Mouse (Mus musculus): ENCODE data around the gene N6amt1. TPM values are rescaled to one million over a fixed set of nuclear protein-coding genes. Genes with fewer than 3 reads are reported as not detected.

The N6amt1 gene
- total RNA-seq, 1 experiment, result 9.3 TPM

DNA sequence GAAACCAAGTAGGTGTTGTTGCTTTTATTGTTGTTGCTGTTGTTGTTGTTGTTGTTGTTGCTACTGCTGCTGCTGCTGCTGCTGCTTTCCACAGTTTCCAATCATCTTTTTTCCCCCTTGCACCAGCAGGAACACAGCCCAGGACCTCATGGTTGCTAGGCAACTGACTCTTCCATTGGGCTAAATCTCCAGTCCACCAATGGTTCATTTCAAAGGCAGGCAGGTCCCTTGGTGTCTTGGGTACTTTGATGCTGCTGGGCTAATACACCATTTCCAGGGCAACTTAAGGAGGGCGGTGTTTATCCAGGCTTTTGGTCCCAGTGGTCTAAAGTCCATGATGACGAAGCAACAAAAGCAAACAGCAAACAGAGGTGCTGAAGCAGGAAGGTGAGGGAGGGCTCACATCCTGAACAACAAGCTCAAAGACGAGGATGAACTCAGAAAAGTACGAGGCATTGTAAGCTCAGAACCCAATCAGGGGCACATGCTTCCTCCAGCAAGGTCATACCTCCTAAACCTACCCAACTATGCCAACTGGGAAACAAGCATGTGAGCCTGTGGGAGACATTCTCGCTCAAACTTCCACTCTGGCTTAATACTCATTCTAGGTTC is 35.7 kb upstream of the N6amt1 start:
- DNase-seq (ENCODE audit: low read depth, low spot score), result no peak
- no peaks in the 10 kb centered on the region for H3K4me1 ChIP-seq (ENCODE audit: control insufficient read depth in 2 of 2, insufficient read depth in 2 of 2, low read length in 2 of 2, poor library complexity in 1 of 2)
- no peaks in the 10 kb centered on the region for H3K9me3 ChIP-seq (ENCODE audit: control insufficient read depth, insufficient read depth, low read depth, low read length)
- no peaks in the 10 kb centered on the region for H3K36me3 ChIP-seq (ENCODE audit: control insufficient read depth, insufficient read depth, low read length, poor library complexity, severe bottlenecking)
- no peak overlapping the region for H3K9ac ChIP-seq (ENCODE audit: insufficient read depth, low read depth, low read length, poor library complexity, severe bottlenecking)
- in situ Hi-C loops (cut with MboI; ENCODE audit: low sequenced_read_pairs in 2 of 2, unreplicated experiment in 2 of 2), result no loop called here
- H3K27ac ChIP-seq (ENCODE audit: insufficient read depth, low read depth, low read length, poor library complexity, severe bottlenecking), result no peak overlapping the region
- H3K4me3 ChIP-seq (ENCODE audit: insufficient read depth in 1 of 2, low read depth in 1 of 2, low read length in 2 of 2, poor library complexity in 1 of 2, severe bottlenecking in 1 of 2), result no peak overlapping the region
- no peak for TF ChIP-seq MAFK (IDR thresholded peaks at IDR 0.05; ENCODE audit: insufficient read depth, low read depth, low read length)
- TF ChIP-seq ZC3H11A (IDR thresholded peaks at IDR 0.05; ENCODE audit: borderline replicate concordance, low read depth, low read length), result no peak
- no peak for TF ChIP-seq HCFC1 (IDR thresholded peaks at IDR 0.05; ENCODE audit: borderline replicate concordance, insufficient read depth, low read length)
- no peak for TF ChIP-seq CHD2 (IDR thresholded peaks at IDR 0.05; ENCODE audit: low read depth, low read length)
- no peak for TF ChIP-seq ZNF384 (IDR thresholded peaks at IDR 0.05; ENCODE audit: low read depth, low read length)

DNA sequence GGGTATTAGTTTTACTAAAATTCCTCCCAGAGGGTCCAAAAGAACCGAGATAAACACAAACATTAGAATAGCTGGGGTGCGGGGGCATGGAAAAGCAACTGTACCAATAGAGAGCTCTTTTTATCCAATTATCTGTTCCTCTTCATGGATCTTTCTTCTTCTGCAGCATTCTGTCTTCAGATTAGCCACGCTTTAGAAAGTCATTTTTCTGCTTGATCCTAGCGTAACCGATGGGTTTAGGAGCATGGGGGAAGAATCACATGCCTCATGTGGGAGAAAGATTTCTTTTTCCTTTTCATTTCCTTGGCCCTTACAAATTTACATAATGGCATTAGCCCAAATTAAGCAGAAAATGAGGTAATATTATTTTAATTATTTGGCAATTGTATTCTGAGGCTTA is 35.0 kb upstream of the N6amt1 start:
- H3K9me3 ChIP-seq (ENCODE audit: control insufficient read depth, insufficient read depth, low read depth, low read length), result no peaks in the 10 kb centered on the region
- in situ Hi-C loops (cut with MboI; ENCODE audit: low sequenced_read_pairs in 2 of 2, unreplicated experiment in 2 of 2), result no loop called here

GRCm38 (mm10) chr16:87319541-87320251 is 34.3 kb upstream of the N6amt1 start:
- Histone ChIP-seq H3K9ac (ENCODE audit: insufficient read depth, low read depth, low read length, poor library complexity, severe bottlenecking) (no peak overlapping the region), H3K4me3 (ENCODE audit: insufficient read depth in 1 of 2, low read depth in 1 of 2, low read length in 2 of 2, poor library complexity in 1 of 2, severe bottlenecking in 1 of 2) (no peak overlapping the region), H3K36me3 (ENCODE audit: control insufficient read depth, insufficient read depth, low read length, poor library complexity, severe bottlenecking) (no peaks in the 10 kb centered on the region), H3K4me1 (ENCODE audit: control insufficient read depth in 2 of 2, insufficient read depth in 2 of 2, low read length in 2 of 2, poor library complexity in 1 of 2) (no peaks in the 10 kb centered on the region), H3K27ac (ENCODE audit: insufficient read depth, low read depth, low read length, poor library complexity, severe bottlenecking) (no peak overlapping the region), H3K9me3 (ENCODE audit: control insufficient read depth, insufficient read depth, low read depth, low read length) (no peaks in the 10 kb centered on the region)
- in situ Hi-C loops (cut with MboI; ENCODE audit: low sequenced_read_pairs in 2 of 2, unreplicated experiment in 2 of 2), result no loop called here
- TF ChIP-seq ZC3H11A (IDR thresholded peaks at IDR 0.05; ENCODE audit: borderline replicate concordance, low read depth, low read length), result no peak
- TF ChIP-seq HCFC1 (IDR thresholded peaks at IDR 0.05; ENCODE audit: borderline replicate concordance, insufficient read depth, low read length), result no peak
- no peak for TF ChIP-seq MAFK (IDR thresholded peaks at IDR 0.05; ENCODE audit: insufficient read depth, low read depth, low read length)
- TF ChIP-seq ZNF384 (IDR thresholded peaks at IDR 0.05; ENCODE audit: low read depth, low read length), result no peak
- no peak for TF ChIP-seq CHD2 (IDR thresholded peaks at IDR 0.05; ENCODE audit: low read depth, low read length)
- DNase-seq (ENCODE audit: low read depth, low spot score), result no peak

More for the DNA sequence above, 35.0 kb upstream of the N6amt1 start:
- Histone ChIP-seq H3K27ac (ENCODE audit: insufficient read depth, low read depth, low read length, poor library complexity, severe bottlenecking) (no peak overlapping the region), H3K4me1 (ENCODE audit: control insufficient read depth in 2 of 2, insufficient read depth in 2 of 2, low read length in 2 of 2, poor library complexity in 1 of 2) (no peaks in the 10 kb centered on the region), H3K9ac (ENCODE audit: insufficient read depth, low read depth, low read length, poor library complexity, severe bottlenecking) (no peak overlapping the region), H3K4me3 (ENCODE audit: insufficient read depth in 1 of 2, low read depth in 1 of 2, low read length in 2 of 2, poor library complexity in 1 of 2, severe bottlenecking in 1 of 2) (no peak overlapping the region), H3K36me3 (ENCODE audit: control insufficient read depth, insufficient read depth, low read length, poor library complexity, severe bottlenecking) (no peaks in the 10 kb centered on the region)
- TF ChIP-seq CHD2 (IDR thresholded peaks at IDR 0.05; ENCODE audit: low read depth, low read length) (no peak), ZNF384 (IDR thresholded peaks at IDR 0.05; ENCODE audit: low read depth, low read length) (no peak), ZC3H11A (IDR thresholded peaks at IDR 0.05; ENCODE audit: borderline replicate concordance, low read depth, low read length) (no peak), HCFC1 (IDR thresholded peaks at IDR 0.05; ENCODE audit: borderline replicate concordance, insufficient read depth, low read length) (no peak), MAFK (IDR thresholded peaks at IDR 0.05; ENCODE audit: insufficient read depth, low read depth, low read length) (no peak)
- no peak for DNase-seq (ENCODE audit: low read depth, low spot score)

- H3K4me3 ChIP-seq (ENCODE audit: insufficient read depth in 1 of 2, low read depth in 1 of 2, low read length in 2 of 2, poor library complexity in 1 of 2, severe bottlenecking in 1 of 2), result no peak overlapping the region
- H3K9ac ChIP-seq (ENCODE audit: insufficient read depth, low read depth, low read length, poor library complexity, severe bottlenecking), result no peak overlapping the region
- no peaks in the 10 kb centered on the region for H3K36me3 ChIP-seq (ENCODE audit: control insufficient read depth, insufficient read depth, low read length, poor library complexity, severe bottlenecking)
- DNase-seq (ENCODE audit: low read depth, low spot score), result no peak
- no peak for TF ChIP-seq CHD2 (IDR thresholded peaks at IDR 0.05; ENCODE audit: low read depth, low read length)
- no peak for TF ChIP-seq ZNF384 (IDR thresholded peaks at IDR 0.05; ENCODE audit: low read depth, low read length)
- no peak for TF ChIP-seq HCFC1 (IDR thresholded peaks at IDR 0.05; ENCODE audit: borderline replicate concordance, insufficient read depth, low read length)
- TF ChIP-seq ZC3H11A (IDR thresholded peaks at IDR 0.05; ENCODE audit: borderline replicate concordance, low read depth, low read length), result no peak
- no peak for TF ChIP-seq MAFK (IDR thresholded peaks at IDR 0.05; ENCODE audit: insufficient read depth, low read depth, low read length)
- in situ Hi-C loops (cut with MboI; ENCODE audit: low sequenced_read_pairs in 2 of 2, unreplicated experiment in 2 of 2), result no loop called here
- H3K9me3 ChIP-seq (ENCODE audit: control insufficient read depth, insufficient read depth, low read depth, low read length), result no peaks in the 10 kb centered on the region
- H3K27ac ChIP-seq (ENCODE audit: insufficient read depth, low read depth, low read length, poor library complexity, severe bottlenecking), result no peak overlapping the region
- no peaks in the 10 kb centered on the region for H3K4me1 ChIP-seq (ENCODE audit: control insufficient read depth in 2 of 2, insufficient read depth in 2 of 2, low read length in 2 of 2, poor library complexity in 1 of 2)
Measured at GRCm38 (mm10) chr16:87320252-87320555, 33.8 kb upstream of the N6amt1 start.
